Mouse (Mus musculus) heart, embryonic 16.5 days (tissue): ENCODE results near the gene Mepce. TPM values are rescaled to one million over a fixed set of nuclear protein-coding genes. Genes with fewer than 3 reads are reported as not detected.
"Not testable (repeated sequence)": the region's sequence is repeated elsewhere in the genome, so short reads cannot be mapped to it uniquely, and the experiment has no call there.

Source experiments
- ATAC-seq: fragments of 200-750 bp; cut with Nextera tagmentation; replicated peaks from 2 replicates; pipeline ENCODE4 v1.8.0; 2017; ENCODE audit warnings: moderate number of reproducible peaks; ENCODE audit not compliant: insufficient read depth, low FRiP score; ENCODE audit errors: extremely low read depth
- H3K27ac ChIP-seq: fragments of 300-500 bp; sonication (generic); 2 replicates; pipeline ENCODE4 v1.5.1; 2014; ENCODE audit warnings: mild to moderate bottlenecking, low read length, control low read depth, moderate library complexity
- H3K27me3 ChIP-seq: fragments of 300-500 bp; sonication (generic); 2 replicates; pipeline ENCODE4 v1.6.1; 2014; ENCODE audit warnings: low read length, mixed read lengths; ENCODE audit not compliant: control insufficient read depth, insufficient read depth
- H3K36me3 ChIP-seq: fragments of 300-500 bp; sonication (generic); 2 replicates; pipeline ENCODE4 v1.6.1; 2014; ENCODE audit not compliant: control insufficient read depth, insufficient read depth
- H3K4me1 ChIP-seq: fragments of 300-500 bp; sonication (generic); 2 replicates; pipeline ENCODE4 v1.6.1; 2014; ENCODE audit warnings: low read length, mixed read lengths; ENCODE audit not compliant: control insufficient read depth, insufficient read depth
- H3K4me2 ChIP-seq: fragments of 300-500 bp; sonication (generic); 2 replicates; pipeline ENCODE4 v1.6.1; 2014; ENCODE audit warnings: low read depth, mild to moderate bottlenecking, control low read depth, low read length
- H3K4me3 ChIP-seq: fragments of 300-500 bp; sonication (generic); 2 replicates; pipeline ENCODE4 v1.5.1; 2014; ENCODE audit warnings: mild to moderate bottlenecking, control low read depth, low read length
- H3K9ac ChIP-seq: fragments of 300-500 bp; sonication (generic); 2 replicates; pipeline ENCODE4 v1.6.1; 2014; ENCODE audit warnings: low read length, control low read depth
- H3K9me3 ChIP-seq: fragments of 300-500 bp; sonication (generic); replicated peaks from 2 replicates; pipeline ENCODE4 v1.6.1; 2016; ENCODE audit warnings: low read length; ENCODE audit not compliant: control insufficient read depth
- WGBS: fragments of 180-500 bp; shearing (Covaris S2); extraction: QIAGEN DNeasy Blood & Tissue Kit; methylation state at CpG from one replicate; pipeline ENCODE4 v1.1.7; 2014; 5-methylcytosine and 5-hydroxymethylcytosine counted together
- polyA plus RNA-seq: library from polyadenylated mRNA; unstranded; fragments of >200 nt; fragmentation: Nextera tagmentation; extraction: Ambion mirVana; gene quantifications from 2 replicates; pipeline ENCODE4 v1.2.1, GENCODE M21; 2015

The Mepce gene
- 5.6 and 5.7 TPM in 2 replicates for polyA plus RNA-seq

- H3K4me3 ChIP-seq, result peak within 1 kb of the TSS; percentile 84
- peaks cover 26% of the 10 kb centered on the region for H3K4me1 ChIP-seq
- H3K4me2 ChIP-seq, result peak within 1 kb of the TSS; percentile 90
- H3K27ac ChIP-seq, result peak within 1 kb of the TSS; percentile 100
- H3K9ac ChIP-seq, result peak within 1 kb of the TSS; percentile 91
- no peaks in the 10 kb centered on the region for H3K27me3 ChIP-seq
- WGBS, result under 1% methylated on average over 48 of the region's 48 CpGs
- peak; percentile 61 for ATAC-seq
- H3K9me3 ChIP-seq, result peaks cover 3% of the 10 kb centered on the region; the same call in 1 of the 2 replicates
- peaks cover 8% of the 10 kb centered on the region for H3K36me3 ChIP-seq
Measured at GRCm38 (mm10) chr5:137787151-137787928, at the start of gene Mepce, which contains the start of gene Zcwpw1. TSS of gene Mepce (minus strand) at chr5:137787655. TSS of gene Zcwpw1 (plus strand) at chr5:137787798.

GRCm38 (mm10) chr5:137837110-137837509 is 49.7 kb upstream of the Mepce start:
- not testable (repeated sequence) for H3K36me3 ChIP-seq, H3K4me1 ChIP-seq, H3K27ac ChIP-seq, H3K27me3 ChIP-seq, H3K9ac ChIP-seq, H3K4me3 ChIP-seq, H3K4me2 ChIP-seq, H3K9me3 ChIP-seq, ATAC-seq

- ATAC-seq, result no peak
- H3K27me3 ChIP-seq, result no peaks in the 10 kb centered on the region
- H3K4me3 ChIP-seq, result no peak overlapping the region
- no peak overlapping the region for H3K9ac ChIP-seq
- no peaks in the 10 kb centered on the region for H3K36me3 ChIP-seq
- no peaks in the 10 kb centered on the region for H3K4me1 ChIP-seq
- no peak overlapping the region for H3K27ac ChIP-seq
- no peaks in the 10 kb centered on the region for H3K9me3 ChIP-seq
- H3K4me2 ChIP-seq, result no peak overlapping the region
Measured at GRCm38 (mm10) chr5:137836611-137837010, 49.2 kb upstream of the Mepce start.

GRCm38 (mm10) chr5:137835966-137836520 is 48.6 kb upstream of the Mepce start, which contains the start of gene Pilra:
TSS of gene Pilra (minus strand) at chr5:137836281.
- not testable (repeated sequence) for H3K27ac ChIP-seq, ATAC-seq
- 52% methylated on average over 2 of the region's 2 CpGs for WGBS

GRCm38 (mm10) chr5:137833500-137833899 is 46.0 kb upstream of the Mepce start:
- no peak overlapping the region for H3K4me2 ChIP-seq
- ATAC-seq, result peak; percentile 68
- no peaks in the 10 kb centered on the region for H3K36me3 ChIP-seq
- WGBS, result 48% methylated on average over 4 of the region's 4 CpGs
- H3K9me3 ChIP-seq, result no peaks in the 10 kb centered on the region
- no peak overlapping the region for H3K27ac ChIP-seq
- H3K4me3 ChIP-seq, result no peak overlapping the region
- no peak overlapping the region for H3K9ac ChIP-seq
- no peaks in the 10 kb centered on the region for H3K4me1 ChIP-seq
- H3K27me3 ChIP-seq, result no peaks in the 10 kb centered on the region

More at GRCm38 (mm10) chr5:137835966-137836520, 48.6 kb upstream of the Mepce start, which contains the start of gene Pilra:
- not testable (repeated sequence) for H3K4me3 ChIP-seq, H3K9ac ChIP-seq, H3K4me2 ChIP-seq, H3K27me3 ChIP-seq, H3K9me3 ChIP-seq, H3K4me1 ChIP-seq, H3K36me3 ChIP-seq

GRCm38 (mm10) chr5:137831506-137831905 is 44.1 kb upstream of the Mepce start:
- ATAC-seq, result no peak
- Histone ChIP-seq H3K4me3 (no peak overlapping the region), H3K27ac (no peak overlapping the region), H3K9me3 (no peaks in the 10 kb centered on the region), H3K9ac (no peak overlapping the region), H3K4me2 (no peak overlapping the region), H3K4me1 (no peaks in the 10 kb centered on the region), H3K27me3 (no peaks in the 10 kb centered on the region), H3K36me3 (no peaks in the 10 kb centered on the region)
- WGBS, result 60% methylated on average over 6 of the region's 6 CpGs

GRCm38 (mm10) chr5:137831106-137831505 is 43.7 kb upstream of the Mepce start:
- no peak overlapping the region for H3K27ac ChIP-seq
- no peaks in the 10 kb centered on the region for H3K36me3 ChIP-seq
- H3K4me1 ChIP-seq, result no peaks in the 10 kb centered on the region
- 72% methylated on average over 4 of the region's 4 CpGs for WGBS
- no peaks in the 10 kb centered on the region for H3K27me3 ChIP-seq
- no peak overlapping the region for H3K4me2 ChIP-seq
- no peak overlapping the region for H3K9ac ChIP-seq
- H3K4me3 ChIP-seq, result no peak overlapping the region
- H3K9me3 ChIP-seq, result no peaks in the 10 kb centered on the region
- no peak for ATAC-seq

- Histone ChIP-seq H3K9ac (no peak overlapping the region), H3K4me3 (no peak overlapping the region), H3K9me3 (no peaks in the 10 kb centered on the region), H3K36me3 (no peaks in the 10 kb centered on the region), H3K27ac (0 out of 2 replicates have a peak overlapping the region, but pooled peaks have one; percentile 26), H3K4me2 (no peak overlapping the region), H3K27me3 (no peaks in the 10 kb centered on the region), H3K4me1 (no peaks in the 10 kb centered on the region)
- ATAC-seq, result no peak
- 70% methylated on average over 7 of the region's 7 CpGs for WGBS
Measured at GRCm38 (mm10) chr5:137830238-137830637, 42.8 kb upstream of the Mepce start.

GRCm38 (mm10) chr5:137828694-137829093 is 41.2 kb upstream of the Mepce start:
- no peaks in the 10 kb centered on the region for H3K4me1 ChIP-seq
- no peaks in the 10 kb centered on the region for H3K36me3 ChIP-seq
- H3K27ac ChIP-seq, result no peak overlapping the region
- H3K9me3 ChIP-seq, result no peaks in the 10 kb centered on the region
- H3K9ac ChIP-seq, result no peak overlapping the region
- no peak overlapping the region for H3K4me2 ChIP-seq
- no peaks in the 10 kb centered on the region for H3K27me3 ChIP-seq
- H3K4me3 ChIP-seq, result no peak overlapping the region
- WGBS, result 76% methylated on average over 6 of the region's 6 CpGs
- no peak for ATAC-seq
